Mouse (Mus musculus) bone marrow macrophage, adult 2 months (primary cell): ENCODE data around the gene Batf3.

Experiments used
- CTCF ChIP-seq: IDR thresholded peaks from 2 replicates; pipeline ENCODE4 v1.5.1; 2012; ENCODE audit warnings: low read depth, mild to moderate bottlenecking, low read length, moderate library complexity
- POLR2A ChIP-seq: IDR thresholded peaks from 2 replicates; pipeline ENCODE4 v1.6.1; 2012; ENCODE audit warnings: mild to moderate bottlenecking, low read depth, low read length, borderline replicate concordance

DNA sequence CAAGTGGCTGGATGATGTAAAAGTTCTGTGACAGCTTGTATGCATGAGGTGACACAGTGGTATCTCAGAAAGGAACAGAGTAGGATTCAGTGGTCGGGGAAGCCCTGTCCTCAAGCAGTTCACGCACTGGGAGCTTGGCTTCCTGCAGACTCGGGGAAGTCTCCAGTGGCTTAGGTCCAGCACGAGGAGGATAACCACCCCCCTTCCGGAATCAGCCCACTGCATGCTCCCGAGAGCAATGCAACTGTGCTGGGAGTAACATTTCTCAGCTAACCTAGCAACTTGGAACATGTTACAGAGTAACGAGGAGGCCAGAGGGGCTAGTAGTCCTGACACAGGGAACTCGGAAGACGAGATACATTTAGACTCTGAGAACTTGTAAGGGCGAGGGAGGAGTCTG, 9.7 kb downstream of the Batf3 start:
- TF ChIP-seq CTCF (no peak), POLR2A (no peak)
